Mouse (Mus musculus): Measurements from ENCODE around the gene Topaz1. TPM values are rescaled to one million over a fixed set of nuclear protein-coding genes. Genes with fewer than 3 reads are reported as not detected.

Topaz1 gene
- total and polyA plus RNA-seq, 3 experiments, result 0.11 TPM; not detected in 2

DNA sequence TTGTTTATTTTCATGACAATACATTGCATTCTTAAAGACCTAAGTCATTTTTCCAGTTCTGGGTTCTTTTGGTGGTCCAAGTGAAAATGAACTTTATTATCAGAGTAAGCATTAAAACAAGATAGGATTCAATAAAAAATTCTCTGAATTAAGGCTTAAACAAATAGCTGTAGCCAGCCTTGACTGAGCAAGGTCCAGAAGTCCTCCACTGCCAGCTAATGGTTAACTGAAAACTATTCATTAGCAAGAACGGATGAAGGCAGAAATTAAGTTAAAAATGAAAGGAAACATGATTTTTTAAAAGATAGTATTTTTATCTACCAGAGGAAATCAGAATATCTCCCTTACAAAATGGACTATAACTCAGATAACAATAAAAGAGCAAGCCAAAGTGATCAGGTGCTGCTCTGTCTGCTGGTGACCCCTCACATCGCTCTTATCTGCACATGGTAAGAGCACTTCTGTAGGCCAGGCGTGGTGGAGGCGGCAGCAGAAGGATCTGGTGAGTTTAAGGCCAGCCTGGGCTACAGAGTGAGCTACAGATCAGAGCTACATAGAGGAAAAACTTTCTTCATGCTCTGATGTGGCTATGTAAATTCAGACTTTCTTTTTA is 68.2 kb downstream of the Topaz1 start:
- H3K4me3 ChIP-seq (ENCODE audit: low read depth, low read length), result no peak overlapping the region
- H3K36me3 ChIP-seq (replicated peaks), result peaks cover 52% of the 10 kb centered on the region
- DNase-seq (ENCODE audit: low spot score) (no peak), ATAC-seq (ENCODE audit: extremely low read depth, insufficient number of reproducible peaks, low FRiP score, poor library complexity, severe bottlenecking) (no peak)
- no peaks in the 10 kb centered on the region for H3K27me3 ChIP-seq (ENCODE audit: insufficient read depth, low read length)
- TF ChIP-seq GATA2 (IDR thresholded peaks at IDR 0.05; ENCODE audit: borderline replicate concordance, low read depth, low read length) (no peak), POLR2AphosphoS5 (IDR thresholded peaks at IDR 0.05; ENCODE audit: insufficient replicate concordance, low read depth, low read length) (no peak), CTCF (IDR thresholded peaks at IDR 0.05; ENCODE audit: low read depth, low read length) (no peak), GATA1 (IDR thresholded peaks at IDR 0.05; ENCODE audit: borderline replicate concordance, low read length) (no peak), TAL1 (conservative IDR thresholded peaks at IDR 0.05; ENCODE audit: low read depth, low read length) (no peak)
- no peaks in the 10 kb centered on the region for H3K4me1 ChIP-seq (ENCODE audit: insufficient read depth, low read depth, low read length)
- no peaks in the 10 kb centered on the region for H3K9me3 ChIP-seq (replicated peaks)

- H3K36me3 ChIP-seq (replicated peaks), result peaks cover 62% of the 10 kb centered on the region
- DNase-seq (ENCODE audit: low spot score) (no peak), ATAC-seq (ENCODE audit: extremely low read depth, insufficient number of reproducible peaks, low FRiP score, poor library complexity, severe bottlenecking) (no peak)
- H3K9me3 ChIP-seq (replicated peaks), result no peaks in the 10 kb centered on the region
- no peak for TF ChIP-seq CTCF (IDR thresholded peaks at IDR 0.05; ENCODE audit: low read depth, low read length)
- no peak for TF ChIP-seq TAL1 (conservative IDR thresholded peaks at IDR 0.05; ENCODE audit: low read depth, low read length)
- H3K27me3 ChIP-seq (ENCODE audit: insufficient read depth, low read length), result no peaks in the 10 kb centered on the region
- no peak overlapping the region for H3K4me3 ChIP-seq (ENCODE audit: low read depth, low read length)
- no peaks in the 10 kb centered on the region for H3K4me1 ChIP-seq (ENCODE audit: insufficient read depth, low read depth, low read length)
Measured at GRCm38 (mm10) chr9:122823374-122824017, 76.3 kb downstream of the Topaz1 start.

- peaks cover 64% of the 10 kb centered on the region for H3K36me3 ChIP-seq (replicated peaks)
- no peak for ATAC-seq (ENCODE audit: extremely low read depth, insufficient number of reproducible peaks, low FRiP score, poor library complexity, severe bottlenecking)
- no peaks in the 10 kb centered on the region for H3K9me3 ChIP-seq (replicated peaks)
- no peaks in the 10 kb centered on the region for H3K4me1 ChIP-seq (ENCODE audit: insufficient read depth, low read depth, low read length)
- no peaks in the 10 kb centered on the region for H3K27me3 ChIP-seq (ENCODE audit: insufficient read depth, low read length)
- no peak overlapping the region for H3K4me3 ChIP-seq (ENCODE audit: low read depth, low read length)
- no peak for TF ChIP-seq POLR2AphosphoS5 (IDR thresholded peaks at IDR 0.05; ENCODE audit: insufficient replicate concordance, low read depth, low read length)
- no peak for TF ChIP-seq GATA2 (IDR thresholded peaks at IDR 0.05; ENCODE audit: borderline replicate concordance, low read depth, low read length)
- TF ChIP-seq TAL1 (conservative IDR thresholded peaks at IDR 0.05; ENCODE audit: low read depth, low read length), result no peak
- TF ChIP-seq CTCF (IDR thresholded peaks at IDR 0.05; ENCODE audit: low read depth, low read length), result no peak
- TF ChIP-seq GATA1 (IDR thresholded peaks at IDR 0.05; ENCODE audit: borderline replicate concordance, low read length), result no peak
- DNase-seq (ENCODE audit: low spot score), result no peak
Measured at GRCm38 (mm10) chr9:122826743-122827142, 79.6 kb downstream of the Topaz1 start.

GRCm38 (mm10) chr9:122829826-122830380 is 82.8 kb downstream of the Topaz1 start:
- no peak for ATAC-seq (ENCODE audit: extremely low read depth, insufficient number of reproducible peaks, low FRiP score, poor library complexity, severe bottlenecking)

GRCm38 (mm10) chr9:122836126-122836525 is 89.0 kb downstream of the Topaz1 start:
- no peak overlapping the region for H3K4me3 ChIP-seq (ENCODE audit: low read depth, low read length)
- H3K9me3 ChIP-seq (replicated peaks), result no peaks in the 10 kb centered on the region
- ATAC-seq (ENCODE audit: extremely low read depth, insufficient number of reproducible peaks, low FRiP score, poor library complexity, severe bottlenecking) (no peak), DNase-seq (ENCODE audit: low spot score) (no peak)
- 0 out of 2 replicates have a peak, but pooled peaks cover 2% of the 10 kb centered on the region for H3K27me3 ChIP-seq (ENCODE audit: insufficient read depth, low read length)
- TF ChIP-seq POLR2AphosphoS5 (IDR thresholded peaks at IDR 0.05; ENCODE audit: insufficient replicate concordance, low read depth, low read length), result no peak
- no peak for TF ChIP-seq GATA2 (IDR thresholded peaks at IDR 0.05; ENCODE audit: borderline replicate concordance, low read depth, low read length)
- TF ChIP-seq CTCF (IDR thresholded peaks at IDR 0.05; ENCODE audit: low read depth, low read length), result no peak
- TF ChIP-seq TAL1 (conservative IDR thresholded peaks at IDR 0.05; ENCODE audit: low read depth, low read length), result no peak
- TF ChIP-seq GATA1 (IDR thresholded peaks at IDR 0.05; ENCODE audit: borderline replicate concordance, low read length), result no peak
- H3K4me1 ChIP-seq (ENCODE audit: insufficient read depth, low read depth, low read length), result no peaks in the 10 kb centered on the region
- H3K36me3 ChIP-seq (replicated peaks), result peaks cover 38% of the 10 kb centered on the region

More at GRCm38 (mm10) chr9:122829826-122830380, 82.8 kb downstream of the Topaz1 start:
- H3K27me3 ChIP-seq (ENCODE audit: insufficient read depth, low read length), result no peaks in the 10 kb centered on the region
- peaks cover 57% of the 10 kb centered on the region for H3K36me3 ChIP-seq (replicated peaks)
- no peak for DNase-seq (ENCODE audit: low spot score)
- no peak for TF ChIP-seq TAL1 (conservative IDR thresholded peaks at IDR 0.05; ENCODE audit: low read depth, low read length)
- no peak for TF ChIP-seq CTCF (IDR thresholded peaks at IDR 0.05; ENCODE audit: low read depth, low read length)
- TF ChIP-seq GATA2 (IDR thresholded peaks at IDR 0.05; ENCODE audit: borderline replicate concordance, low read depth, low read length), result no peak
- no peak for TF ChIP-seq POLR2AphosphoS5 (IDR thresholded peaks at IDR 0.05; ENCODE audit: insufficient replicate concordance, low read depth, low read length)
- no peak for TF ChIP-seq GATA1 (IDR thresholded peaks at IDR 0.05; ENCODE audit: borderline replicate concordance, low read length)
- no peaks in the 10 kb centered on the region for H3K9me3 ChIP-seq (replicated peaks)
- no peaks in the 10 kb centered on the region for H3K4me1 ChIP-seq (ENCODE audit: insufficient read depth, low read depth, low read length)
- no peak overlapping the region for H3K4me3 ChIP-seq (ENCODE audit: low read depth, low read length)

DNA sequence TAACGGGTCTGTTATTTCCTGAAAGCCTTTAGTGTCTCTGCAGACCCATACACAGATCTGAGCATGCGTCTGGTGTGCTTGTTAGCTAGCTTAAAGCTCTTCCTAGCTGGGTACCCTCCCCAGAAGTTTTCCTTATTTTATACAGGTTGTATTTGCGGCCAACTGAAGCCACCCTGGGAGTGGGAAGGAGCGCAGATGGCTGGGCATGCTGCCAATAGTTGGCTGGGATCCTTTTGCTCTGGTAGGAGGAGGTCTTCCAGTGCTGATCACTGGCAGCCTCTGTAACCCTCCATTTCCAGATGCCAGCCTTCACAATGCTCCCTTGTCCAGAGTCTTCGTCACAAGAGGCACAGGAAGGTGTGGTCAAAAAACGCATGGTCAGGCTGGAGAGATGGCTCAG is 89.6 kb downstream of the Topaz1 start:
- Histone ChIP-seq H3K4me3 (ENCODE audit: low read depth, low read length) (no peak overlapping the region), H3K9me3 (replicated peaks) (no peaks in the 10 kb centered on the region), H3K36me3 (replicated peaks) (peaks cover 36% of the 10 kb centered on the region), H3K27me3 (ENCODE audit: insufficient read depth, low read length) (0 out of 2 replicates have a peak, but pooled peaks cover 2% of the 10 kb centered on the region), H3K4me1 (ENCODE audit: insufficient read depth, low read depth, low read length) (no peaks in the 10 kb centered on the region)
- TF ChIP-seq GATA2 (IDR thresholded peaks at IDR 0.05; ENCODE audit: borderline replicate concordance, low read depth, low read length) (no peak), POLR2AphosphoS5 (IDR thresholded peaks at IDR 0.05; ENCODE audit: insufficient replicate concordance, low read depth, low read length) (no peak)
- DNase-seq (ENCODE audit: low spot score) (no peak), ATAC-seq (ENCODE audit: extremely low read depth, insufficient number of reproducible peaks, low FRiP score, poor library complexity, severe bottlenecking) (no peak)
